Mouse (Mus musculus) ovary, postnatal 36 days (tissue): ENCODE results near the gene Rnf144a.
"Not testable (repeated sequence)": the region's sequence is repeated elsewhere in the genome, so short reads cannot be mapped to it uniquely, and the experiment has no call there.

Experiments
- DNase-seq: peaks from one replicate; pipeline ENCODE4 v3.0.0; 2022; ENCODE audit warnings: low spot score, mixed read lengths

The Rnf144a gene

DNA sequence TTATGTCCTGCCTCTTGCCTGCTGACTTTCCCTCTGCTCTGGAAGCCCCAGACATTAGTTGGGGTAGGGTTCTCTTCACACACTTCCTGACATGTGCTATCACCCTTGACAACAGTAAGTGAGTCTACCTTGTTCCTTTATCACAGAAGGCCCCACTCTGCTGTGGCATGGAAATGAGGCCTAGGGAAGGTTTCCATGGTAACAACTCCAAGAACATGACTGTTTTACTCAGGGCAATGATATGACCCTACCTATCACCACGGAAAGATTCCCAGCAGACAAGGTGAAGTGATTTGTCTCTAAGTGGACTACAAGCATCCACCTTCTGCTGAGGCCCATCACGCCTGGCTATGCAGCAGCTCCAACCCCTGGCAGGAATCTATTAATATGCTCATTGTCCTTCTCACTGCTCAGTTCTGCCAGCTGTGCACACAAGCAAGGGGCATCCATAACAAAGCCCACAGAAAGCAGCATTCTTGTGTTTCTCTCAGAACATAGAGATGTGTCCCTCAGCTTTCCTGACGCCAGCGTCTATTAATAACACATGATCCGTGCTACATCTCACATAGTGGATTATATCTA lies 91.2 kb downstream of the Rnf144a start:
- no peak for DNase-seq

DNA sequence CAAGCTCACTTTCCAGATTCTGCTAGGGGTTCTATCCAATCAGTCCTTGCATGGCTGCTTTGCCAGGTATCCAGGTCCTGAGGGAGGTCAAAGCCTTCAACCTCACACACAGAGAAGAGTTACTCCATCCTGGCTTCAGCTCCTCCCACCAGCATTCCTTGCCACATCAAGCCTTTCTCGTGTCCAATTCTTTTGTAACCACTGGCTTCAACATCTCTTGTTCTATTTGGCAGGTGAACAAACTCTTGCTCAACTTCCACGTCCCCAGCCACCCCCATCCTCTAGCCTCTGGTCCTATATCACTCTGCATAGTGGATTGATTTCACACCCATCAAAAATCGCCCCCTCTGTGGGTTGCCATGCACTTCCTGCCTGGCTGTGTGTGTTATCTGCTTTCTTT lies 98.8 kb downstream of the Rnf144a start:
- no peak for DNase-seq

DNA sequence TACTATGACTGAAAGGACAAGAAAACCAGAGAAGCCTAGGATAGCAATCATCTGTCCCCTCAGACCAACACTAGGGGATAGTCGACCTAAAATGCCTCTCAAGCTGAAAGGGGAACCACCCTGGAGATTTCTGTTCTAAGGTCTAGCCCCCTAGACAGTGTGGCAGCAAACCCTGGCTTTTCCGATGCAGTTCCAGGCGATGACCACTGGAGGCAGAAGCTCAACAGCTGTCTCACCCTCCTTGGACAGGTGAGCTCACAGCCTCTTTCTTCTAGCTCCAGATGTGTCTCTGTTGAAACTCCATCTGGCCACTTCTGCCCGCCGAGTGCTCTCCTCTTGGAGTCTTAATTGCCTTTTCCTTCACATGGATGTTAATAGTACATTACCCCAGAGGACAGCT lies 100.1 kb downstream of the Rnf144a start:
- DNase-seq, result peak; percentile 25

DNA sequence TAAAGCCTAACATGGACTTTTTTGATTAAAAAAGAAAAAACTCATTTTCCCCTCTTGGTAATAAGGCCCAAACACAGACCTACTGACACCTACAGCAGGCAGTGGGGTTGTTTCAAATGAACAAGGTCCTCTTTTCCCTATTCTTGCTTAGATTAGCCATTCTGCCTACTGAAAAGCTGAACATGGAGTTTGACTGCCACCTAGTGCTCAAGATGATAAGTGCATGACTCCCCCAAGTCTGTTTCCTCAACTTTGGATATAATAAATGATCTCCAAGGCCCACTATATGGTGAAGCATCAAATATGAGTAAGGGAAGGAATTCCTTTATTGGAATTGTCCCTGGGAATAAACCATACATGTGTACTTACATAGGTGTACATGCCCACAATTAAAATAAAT lies 103.5 kb downstream of the Rnf144a start:
- DNase-seq, result no peak

DNA sequence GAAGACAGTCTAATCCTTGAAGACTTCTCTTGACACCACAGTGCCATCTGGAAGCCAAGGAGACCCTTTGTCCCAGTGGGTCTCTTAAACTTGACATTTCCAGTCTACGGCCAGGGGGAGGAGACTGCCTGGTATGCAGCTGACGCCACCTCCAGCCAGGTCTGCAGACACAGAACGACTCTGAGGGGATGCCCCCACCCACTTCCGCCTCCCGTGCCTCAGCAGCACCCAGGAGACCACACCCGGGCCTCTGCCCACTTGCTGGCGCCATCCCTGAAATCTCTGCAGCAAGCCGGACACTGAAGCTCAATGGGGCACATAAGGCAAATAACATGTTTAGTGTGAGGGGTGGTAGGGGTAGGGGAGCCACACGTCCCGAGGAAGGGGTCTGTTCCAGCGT lies 104.8 kb downstream of the Rnf144a start:
- no peak for DNase-seq

DNA sequence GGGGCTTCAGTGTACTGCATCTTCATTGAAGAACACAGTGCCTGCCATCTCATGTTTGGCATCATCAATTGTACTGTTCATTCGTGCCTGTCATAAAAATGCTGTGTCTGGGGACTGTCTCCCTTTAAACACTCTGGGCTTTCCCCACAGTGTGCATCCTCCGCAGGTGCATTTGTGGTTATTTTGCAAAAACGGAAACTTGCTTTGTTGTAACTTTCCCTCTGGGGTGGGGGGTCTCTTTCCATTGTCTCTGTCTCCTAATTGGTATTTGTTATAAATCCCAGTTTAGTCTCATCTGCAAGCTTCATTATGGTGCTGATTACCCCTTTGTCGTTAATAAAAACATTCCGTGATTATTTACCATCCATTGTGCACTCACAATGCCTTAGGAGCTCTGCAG lies 112.2 kb downstream of the Rnf144a start:
- no peak for DNase-seq

DNA sequence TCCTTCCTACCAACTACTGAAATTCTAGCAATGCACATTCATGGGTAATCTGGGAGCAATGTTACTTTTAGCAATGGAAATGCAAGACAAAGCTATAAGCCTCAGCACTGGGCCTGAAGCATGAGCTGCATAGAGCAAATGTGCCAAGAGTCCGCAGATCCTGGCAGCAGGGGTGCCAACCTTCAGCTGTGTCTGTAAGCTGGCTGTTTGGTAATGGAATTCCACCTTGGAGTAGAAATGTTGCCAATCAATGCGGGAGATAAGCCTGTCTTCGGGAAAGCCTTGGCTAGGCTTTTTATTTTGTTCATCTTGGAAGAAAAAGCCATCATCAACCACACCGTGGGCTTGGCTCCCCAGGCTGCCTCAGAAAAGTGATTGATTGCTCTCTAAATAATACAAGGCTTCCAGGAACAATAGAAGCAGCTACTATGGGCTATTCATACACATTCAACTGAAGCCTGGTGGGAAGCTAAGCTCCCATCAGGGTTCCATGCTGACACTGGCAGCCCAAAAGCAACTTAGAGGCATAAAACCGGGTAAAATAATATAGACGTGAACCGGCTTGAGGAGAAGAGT lies 115.5 kb downstream of the Rnf144a start:
- no peak for DNase-seq

DNA sequence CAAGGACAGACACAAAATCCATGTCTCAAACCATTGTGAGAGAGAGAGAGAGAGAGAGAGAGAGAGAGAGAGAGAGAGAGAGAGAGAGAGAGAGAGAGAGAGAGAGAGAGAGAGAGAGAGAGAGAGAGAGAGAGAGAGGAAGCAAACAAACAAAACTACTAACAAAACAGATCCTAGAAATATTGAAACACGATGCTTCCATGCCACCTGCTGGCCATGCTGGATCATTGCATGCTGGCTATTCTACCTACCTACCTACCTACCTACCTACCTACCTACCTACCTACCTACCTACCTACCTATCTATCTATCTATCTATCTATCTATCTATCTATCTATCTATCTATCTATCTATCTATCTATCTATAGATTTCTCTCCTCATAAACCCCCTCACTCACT lies 119.1 kb downstream of the Rnf144a start:
- not testable (repeated sequence) for DNase-seq

GRCm38 (mm10) chr12:26289200-26289599 lies 125.9 kb downstream of the Rnf144a start:
- DNase-seq, result no peak

DNA sequence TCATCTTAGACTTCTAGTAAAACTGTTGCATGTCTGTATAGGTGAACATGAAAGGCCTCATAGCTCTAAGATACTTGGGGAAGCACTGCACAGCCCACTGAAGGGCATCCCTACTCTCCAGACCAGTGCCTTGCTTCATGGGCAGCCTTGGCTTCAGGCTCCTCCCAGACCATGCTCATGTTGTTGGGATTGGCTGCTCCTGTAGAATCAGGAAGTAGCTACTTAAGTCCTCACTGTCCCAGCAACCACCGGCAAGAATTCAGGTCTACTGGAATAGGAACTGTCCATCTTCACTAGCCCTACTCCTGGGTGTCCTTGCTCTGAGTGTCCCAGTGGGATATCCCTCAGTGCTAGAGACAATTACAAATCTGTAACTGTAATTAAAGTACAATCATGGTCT lies 126.7 kb downstream of the Rnf144a start:
- DNase-seq, result no peak

GRCm38 (mm10) chr12:26285939-26286338 lies 129.1 kb downstream of the Rnf144a start:
- no peak for DNase-seq

GRCm38 (mm10) chr12:26285460-26285859 lies 129.6 kb downstream of the Rnf144a start:
- DNase-seq, result no peak

DNA sequence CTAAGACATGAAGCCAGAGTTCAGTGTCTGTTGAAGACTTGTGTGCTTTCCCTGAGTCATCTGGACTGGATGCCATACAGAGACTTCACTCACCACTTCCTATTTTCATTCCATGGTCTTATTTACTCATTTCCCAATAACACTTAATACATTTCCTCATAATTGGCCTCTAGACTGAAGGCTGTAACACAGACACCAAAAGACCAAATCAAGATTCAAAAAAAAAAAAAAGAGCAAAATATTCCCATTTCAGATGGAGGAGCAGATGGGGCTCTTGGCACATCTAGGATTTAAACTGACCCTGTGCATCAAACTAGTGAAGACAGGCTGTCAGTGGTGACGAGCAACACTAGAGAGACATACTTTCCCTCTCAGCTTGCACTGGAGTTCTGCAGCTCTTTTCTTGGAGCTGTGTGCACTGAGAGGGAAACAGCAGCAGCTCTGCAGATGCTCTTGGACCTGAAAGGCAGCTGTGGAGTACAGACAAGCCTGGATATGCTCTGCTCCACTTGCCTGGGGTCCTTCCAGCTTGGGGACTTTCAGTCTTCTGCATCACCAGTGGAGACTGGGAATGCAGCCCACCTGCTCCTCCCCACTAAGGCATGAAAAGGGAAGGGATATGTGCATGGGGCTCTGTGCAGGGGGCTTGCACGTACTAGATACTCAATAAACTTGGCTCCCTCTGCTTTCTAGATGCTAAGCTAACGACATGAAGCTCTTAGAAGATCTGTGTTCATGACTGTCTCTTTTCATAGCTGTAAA lies 134.2 kb downstream of the Rnf144a start:
- DNase-seq, result no peak

GRCm38 (mm10) chr12:26277002-26277669 lies 137.9 kb downstream of the Rnf144a start:
- DNase-seq, result peak; percentile 26

GRCm38 (mm10) chr12:26276556-26276955 lies 138.5 kb downstream of the Rnf144a start:
- no peak for DNase-seq
